Mouse (Mus musculus) urinary bladder, postnatal 25 days (tissue): Measurements from ENCODE around the gene Mast1.

Experiments used
- DNase-seq: peaks from one replicate; pipeline ENCODE4 v3.0.0; 2022; ENCODE audit warnings: low spot score

Mast1 gene

DNA sequence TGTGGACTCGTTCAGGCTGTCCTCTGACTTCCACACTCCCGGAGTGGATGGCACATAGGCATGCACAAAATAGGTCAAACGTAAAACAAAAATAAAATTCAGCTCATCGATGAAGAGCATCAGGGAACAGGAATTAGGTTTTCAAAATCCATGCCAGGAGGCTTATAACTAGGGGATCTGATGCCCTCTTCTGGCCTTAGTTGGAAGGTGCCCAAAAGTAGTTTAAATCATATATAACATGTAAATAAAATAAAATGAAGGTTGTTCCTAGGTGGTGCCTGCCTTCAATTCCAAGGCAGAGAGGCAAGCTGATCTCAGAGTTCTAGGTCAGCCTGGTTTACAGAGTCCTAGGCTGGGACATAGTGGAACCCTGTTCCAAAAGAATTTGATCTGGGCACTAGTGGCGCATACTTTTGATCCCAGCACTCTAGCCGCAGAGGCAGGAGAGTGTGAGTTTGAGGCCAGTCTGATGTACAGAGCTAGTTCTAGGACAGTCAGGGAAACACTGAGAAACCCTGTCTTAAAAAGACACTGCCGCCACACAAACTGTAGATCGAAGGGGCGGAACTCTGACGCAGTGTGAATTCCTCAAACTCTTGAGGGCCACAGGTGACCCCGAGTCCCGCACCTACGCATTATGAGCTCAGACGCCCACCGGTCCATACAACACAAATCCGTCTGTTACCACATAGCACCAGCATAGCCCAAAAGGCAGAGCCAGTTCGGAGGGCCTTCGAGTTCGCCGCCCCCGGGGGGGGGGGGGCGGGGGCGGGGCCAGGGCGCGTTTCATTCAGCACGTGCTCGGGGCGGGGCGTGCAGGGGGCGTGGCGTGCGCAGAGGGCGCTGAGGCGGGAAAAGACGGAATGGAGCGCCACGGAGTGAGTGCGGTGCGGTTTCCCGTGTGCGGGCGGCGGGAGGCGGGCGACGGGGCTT, 65.5 kb downstream of the Mast1 start, which contains the start of gene Syce2:
Syce2 (plus strand) TSS at position 736 of the 933 bp plus-strand sequence.
- DNase-seq = peak; percentile 81
